Mouse (Mus musculus): Measurements from ENCODE around the gene Cpeb3. TPM values are rescaled to one million over a fixed set of nuclear protein-coding genes. Genes with fewer than 3 reads are reported as not detected.
A peak's percentile ranks its signal among the peaks of the same experiment; 100 is the strongest.
"Not testable (repeated sequence)": the region's sequence is repeated elsewhere in the genome, so short reads cannot be mapped to it uniquely, and the experiment has no call there.

Cpeb3 gene
- total RNA-seq, 2 experiments from 2014 or later = 0.37 to 0.58 TPM

- ATAC-seq (ENCODE audit: poor library complexity, severe bottlenecking) = no peak
Observed at GRCm38 (mm10) chr19:37090146-37091061, 118.0 kb downstream of the Cpeb3 start.

- ATAC-seq (ENCODE audit: poor library complexity, severe bottlenecking) = no peak
Observed at GRCm38 (mm10) chr19:37088043-37088748, 120.2 kb downstream of the Cpeb3 start.

- no peak for ATAC-seq (ENCODE audit: poor library complexity, severe bottlenecking)
Observed at GRCm38 (mm10) chr19:37084546-37084945, 123.9 kb downstream of the Cpeb3 start.

GRCm38 (mm10) chr19:37081467-37081866 lies 126.9 kb downstream of the Cpeb3 start:
- ATAC-seq (ENCODE audit: poor library complexity, severe bottlenecking) = no peak

- no peak for ATAC-seq (ENCODE audit: poor library complexity, severe bottlenecking)
Observed at GRCm38 (mm10) chr19:37079151-37079550, 129.2 kb downstream of the Cpeb3 start.

GRCm38 (mm10) chr19:37078571-37078970 lies 129.8 kb downstream of the Cpeb3 start:
- ATAC-seq (ENCODE audit: poor library complexity, severe bottlenecking) = no peak

GRCm38 (mm10) chr19:37078064-37078463 lies 130.3 kb downstream of the Cpeb3 start:
- ATAC-seq (ENCODE audit: poor library complexity, severe bottlenecking) = no peak

- ATAC-seq (ENCODE audit: poor library complexity, severe bottlenecking) = not testable (repeated sequence)
Observed at GRCm38 (mm10) chr19:37077258-37077657, 131.1 kb downstream of the Cpeb3 start.

GRCm38 (mm10) chr19:37076646-37077045 lies 131.8 kb downstream of the Cpeb3 start:
- ATAC-seq (ENCODE audit: poor library complexity, severe bottlenecking) = no peak

- no peak for ATAC-seq (ENCODE audit: poor library complexity, severe bottlenecking)
Observed at GRCm38 (mm10) chr19:37076116-37076515, 132.3 kb downstream of the Cpeb3 start.

- ATAC-seq (ENCODE audit: poor library complexity, severe bottlenecking) = no peak
Observed at GRCm38 (mm10) chr19:37075690-37076089, 132.7 kb downstream of the Cpeb3 start.

- no peak for ATAC-seq (ENCODE audit: poor library complexity, severe bottlenecking)
Observed at GRCm38 (mm10) chr19:37074726-37075125, 133.7 kb downstream of the Cpeb3 start.

GRCm38 (mm10) chr19:37074276-37074675 lies 134.1 kb downstream of the Cpeb3 start:
- no peak for ATAC-seq (ENCODE audit: poor library complexity, severe bottlenecking)

- no peak for ATAC-seq (ENCODE audit: poor library complexity, severe bottlenecking)
Observed at GRCm38 (mm10) chr19:37072871-37073629, 135.4 kb downstream of the Cpeb3 start.

GRCm38 (mm10) chr19:37069243-37069642 lies 139.2 kb downstream of the Cpeb3 start:
- ATAC-seq (ENCODE audit: poor library complexity, severe bottlenecking) = no peak

GRCm38 (mm10) chr19:37060078-37060477 lies 148.3 kb downstream of the Cpeb3 start:
- ATAC-seq (ENCODE audit: poor library complexity, severe bottlenecking) = no peak

GRCm38 (mm10) chr19:37059623-37060022 lies 148.8 kb downstream of the Cpeb3 start:
- no peak for ATAC-seq (ENCODE audit: poor library complexity, severe bottlenecking)

GRCm38 (mm10) chr19:37057161-37057905 lies 151.1 kb downstream of the Cpeb3 start:
- 0 out of 2 replicates have a peak, but pooled peaks have one; percentile 21 for ATAC-seq (ENCODE audit: poor library complexity, severe bottlenecking)

GRCm38 (mm10) chr19:37055976-37056556 lies 152.3 kb downstream of the Cpeb3 start:
- peak; percentile 21; the same call in 1 of the 2 replicates for ATAC-seq (ENCODE audit: poor library complexity, severe bottlenecking)
